Mouse (Mus musculus): Measurements from ENCODE around the gene Vmn1r234.
"Not testable (repeated sequence)": the region's sequence is repeated elsewhere in the genome, so short reads cannot be mapped to it uniquely, and the experiment has no call there.

Gene Vmn1r234

DNA sequence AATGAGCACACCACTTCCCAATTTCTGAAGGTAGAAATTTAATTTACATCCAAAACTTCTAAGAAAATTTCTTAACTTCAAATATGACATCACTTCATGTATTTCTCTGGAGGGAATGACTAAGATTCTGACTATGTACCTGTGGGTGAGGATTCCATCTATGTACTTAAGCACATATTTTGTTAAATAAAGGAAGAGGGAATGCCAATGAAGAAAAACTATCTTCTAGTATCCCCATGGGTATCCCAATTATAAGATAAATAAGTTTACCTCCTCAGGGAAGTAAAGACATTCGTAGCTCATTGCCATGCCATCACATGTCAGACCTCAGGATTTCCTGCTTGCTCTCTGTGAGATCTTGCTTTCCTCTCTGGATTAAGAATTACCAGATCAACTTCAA, at the start of gene Vmn1r234:
Vmn1r234 (plus strand) TSS at position 301 of the 400 bp plus-strand sequence.
- no peak for DNase-seq (ENCODE audit: low spot score in 2 of 2)

DNA sequence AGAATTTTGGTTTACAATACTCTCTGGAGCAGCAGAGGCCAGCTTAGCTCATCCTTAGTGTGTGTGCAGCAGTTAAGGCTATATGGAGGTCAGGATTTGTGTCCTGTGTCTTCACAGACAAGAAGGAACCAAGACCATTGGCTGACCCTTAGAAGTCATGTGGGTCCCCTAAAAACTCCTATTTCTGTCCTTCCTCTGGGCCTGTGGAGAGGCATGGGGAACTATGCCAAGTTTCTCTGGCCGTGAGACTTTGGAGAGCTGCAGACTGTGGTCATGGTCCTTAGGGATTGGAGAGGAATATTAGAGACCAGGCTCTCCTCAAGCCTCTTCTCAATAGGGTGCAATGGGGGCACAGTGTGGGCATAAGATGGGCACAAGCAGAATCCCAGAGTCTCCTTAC, 14.8 kb upstream of the Vmn1r234 start:
- not testable (repeated sequence) for DNase-seq (ENCODE audit: low spot score in 2 of 2)

- DNase-seq (ENCODE audit: low spot score in 2 of 2) = no peak
Observed at GRCm38 (mm10) chr17:21231654-21232053, 5.8 kb downstream of the Vmn1r234 start.

DNA sequence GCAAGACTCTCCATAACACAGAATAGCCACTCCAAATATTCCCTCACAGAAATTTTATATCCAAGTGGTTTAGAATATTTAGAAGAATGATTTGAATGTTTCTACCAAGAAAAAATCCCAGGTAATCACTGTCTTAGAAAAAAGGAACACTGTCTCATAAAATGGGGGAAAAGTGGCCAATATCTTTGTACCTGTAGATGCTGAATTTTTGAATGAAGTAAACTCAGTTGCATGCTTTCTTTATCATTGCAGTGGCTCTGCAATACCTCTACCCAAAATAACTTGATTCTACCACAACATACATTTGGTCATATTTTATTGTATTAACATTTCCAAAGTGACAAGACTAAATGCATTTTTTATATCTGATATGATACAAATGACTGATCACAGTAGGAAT, 30.2 kb downstream of the Vmn1r234 start, which contains the start of gene Vmn1r235:
Vmn1r235 (plus strand) TSS at position 301 of the 400 bp plus-strand sequence.
- no peak for DNase-seq (ENCODE audit: low spot score in 2 of 2)

GRCm38 (mm10) chr17:21272103-21272502, 46.2 kb downstream of the Vmn1r234 start:
- DNase-seq (ENCODE audit: low spot score in 2 of 2) = no peak

- DNase-seq (ENCODE audit: low spot score in 2 of 2) = no peak
Observed at GRCm38 (mm10) chr17:21282642-21283041, 56.8 kb downstream of the Vmn1r234 start, which contains the start of gene Vmn1r236. TSS of gene Vmn1r236 (plus strand) at chr17:21282942.

DNA sequence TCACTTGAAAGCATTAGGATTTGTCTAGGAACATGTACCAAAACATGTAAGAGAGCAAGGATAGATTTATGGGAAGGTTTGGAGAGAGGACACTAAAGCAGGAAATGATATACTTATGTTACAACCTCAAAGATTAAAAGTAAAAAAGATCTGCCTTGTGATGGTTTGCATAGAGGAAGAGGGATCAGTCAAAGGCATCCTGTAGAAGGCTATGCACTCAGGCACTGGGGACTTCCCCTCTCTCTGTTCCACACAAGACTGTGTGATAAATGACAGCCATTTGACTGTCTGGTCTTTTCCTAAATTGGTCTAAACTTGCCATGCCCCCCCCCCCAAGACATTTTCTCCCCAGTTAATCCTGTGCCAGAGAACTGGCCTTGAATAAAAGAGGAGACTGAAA, 58.5 kb downstream of the Vmn1r234 start:
- no peak for DNase-seq (ENCODE audit: low spot score in 2 of 2)
